Mouse (Mus musculus) left cerebral cortex, adult 18-20 months (tissue): ENCODE measurements at regions not wholly inside any gene's neighbourhood (a gene's known extent, or its start where the extent isn't known, plus 50 kb on each side); places are given as distances from the start of the nearest gene placed in this dataset.
A peak's percentile ranks its signal among the peaks of the same experiment; 100 is the strongest.

ENCODE experiments used
- DNase-seq, 2 experiments: peaks; one replicate each; pipeline ENCODE4 v3.0.0; 2021 to 2022; ENCODE audit warnings: low spot score in 2 of 2, mixed read lengths in 1 of 2

DNA sequence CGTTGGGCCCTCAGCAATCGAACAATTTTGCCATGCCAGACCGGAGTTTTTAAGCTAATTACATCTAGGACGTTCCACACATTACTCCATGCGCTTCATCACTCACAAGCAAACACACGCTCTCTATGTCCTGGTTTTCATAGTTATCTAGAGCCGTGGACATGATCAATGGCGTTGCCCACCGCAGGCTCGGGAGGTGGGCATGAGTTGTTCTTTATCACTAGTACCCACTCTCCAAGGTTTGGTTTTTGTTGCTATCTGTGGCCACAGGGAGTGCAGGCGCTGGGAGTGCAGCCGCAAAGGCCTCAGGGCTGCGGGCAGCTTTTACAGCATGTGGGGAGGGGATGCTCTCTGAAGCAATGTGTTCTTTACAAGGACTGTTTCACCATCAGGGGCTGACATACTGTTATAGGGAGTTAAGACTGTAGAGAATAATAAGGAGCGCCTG lies 226.8 kb downstream of the Ankrd50 start:
- DNase-seq = no peak

DNA sequence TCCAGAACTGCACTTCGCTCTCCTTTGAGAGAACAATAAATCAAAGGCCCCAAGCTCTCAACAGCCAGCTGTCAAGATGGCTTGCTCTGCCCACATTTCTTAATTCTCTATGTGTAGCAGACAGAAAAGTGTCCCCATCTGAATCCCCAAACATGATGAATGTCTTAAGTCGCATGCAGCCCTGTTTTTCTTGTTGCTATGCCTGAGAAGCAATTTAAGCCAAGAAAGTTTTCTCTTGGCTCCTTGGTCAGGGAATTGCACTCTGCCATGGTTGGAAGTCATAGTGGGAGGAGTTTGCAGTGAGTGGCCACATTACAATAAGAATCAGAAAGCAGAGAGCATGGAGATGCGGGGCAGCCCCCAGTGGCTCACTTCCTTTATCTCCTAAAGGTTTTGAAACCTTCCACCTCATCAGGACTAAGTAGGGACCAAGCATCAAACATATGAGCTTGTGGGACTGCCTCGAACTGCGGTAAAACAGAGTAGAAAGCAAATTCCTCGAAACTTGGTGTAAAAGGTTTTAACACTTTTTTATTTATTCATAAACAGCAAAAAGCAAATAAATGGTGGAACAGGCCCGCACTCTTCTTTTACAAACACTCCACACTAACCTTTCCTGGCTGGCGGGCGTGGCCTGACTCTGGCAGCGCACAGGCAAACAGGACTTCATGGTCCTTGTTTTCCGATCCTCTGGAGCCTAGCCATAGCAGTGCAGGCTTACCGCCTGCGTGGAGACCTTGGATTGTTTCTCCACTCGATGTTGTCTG lies 227.4 kb downstream of the Ankrd50 start:
- no peak for DNase-seq

DNA sequence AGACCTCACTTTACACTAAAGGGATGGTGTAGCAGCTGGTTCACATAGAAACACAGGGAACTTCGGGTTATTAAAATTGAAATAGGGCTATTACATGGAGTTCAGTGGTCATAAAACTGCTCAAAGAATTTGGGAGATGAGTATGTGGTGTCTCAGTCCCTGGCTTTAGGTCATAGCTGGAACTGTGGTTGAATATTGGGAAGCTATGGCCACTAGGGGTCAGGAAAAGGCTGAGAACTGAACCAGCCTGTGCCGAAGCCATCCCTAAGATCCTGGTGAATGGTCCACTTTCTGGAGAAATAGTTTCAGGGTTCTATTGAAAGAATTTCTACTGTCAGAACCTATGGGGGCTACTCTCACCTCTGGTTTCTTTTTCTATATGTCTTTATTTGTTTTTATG lies 229.0 kb downstream of the Ankrd50 start:
- DNase-seq = peak; percentile 54 to 59

DNA sequence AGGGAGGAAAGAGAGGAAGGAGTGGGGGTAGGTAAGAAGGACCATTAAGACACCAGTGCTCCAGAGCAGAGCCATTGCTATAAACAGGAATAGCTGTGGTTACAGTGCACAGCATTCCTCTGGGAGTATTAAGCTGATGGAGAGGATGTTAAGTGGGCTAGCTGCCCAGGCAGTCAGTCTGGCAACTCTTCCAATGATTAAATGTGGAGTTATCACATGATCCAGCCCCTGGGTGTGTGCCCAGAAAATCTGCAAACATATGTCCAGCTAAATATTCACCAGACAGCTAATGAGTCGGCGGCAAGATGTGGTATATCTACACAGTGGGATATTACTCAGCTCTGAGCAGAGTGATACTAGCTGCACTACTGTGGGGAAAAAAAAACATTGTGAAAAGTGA lies 229.7 kb downstream of the Ankrd50 start:
- DNase-seq = peak; percentile 29 to 45

DNA sequence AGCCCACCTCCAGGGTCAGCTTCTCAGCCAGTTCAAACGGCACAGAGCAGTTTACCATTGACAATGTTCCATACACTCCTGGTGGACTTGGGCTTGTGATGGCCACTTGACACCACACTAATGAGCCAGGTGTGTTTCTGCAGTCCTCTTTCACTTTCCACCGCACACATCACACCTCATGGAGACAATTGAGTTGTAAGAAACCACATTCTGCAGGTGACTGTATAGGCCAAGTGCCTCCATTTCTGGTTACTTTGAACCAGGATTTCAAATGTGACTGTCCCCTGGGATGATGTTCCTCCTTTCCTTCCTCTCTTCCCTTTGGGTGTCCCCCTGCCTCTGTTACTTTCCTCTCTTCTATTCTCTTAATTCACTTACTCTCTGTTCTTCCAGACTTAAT lies 233.1 kb downstream of the Ankrd50 start:
- DNase-seq = no peak

DNA sequence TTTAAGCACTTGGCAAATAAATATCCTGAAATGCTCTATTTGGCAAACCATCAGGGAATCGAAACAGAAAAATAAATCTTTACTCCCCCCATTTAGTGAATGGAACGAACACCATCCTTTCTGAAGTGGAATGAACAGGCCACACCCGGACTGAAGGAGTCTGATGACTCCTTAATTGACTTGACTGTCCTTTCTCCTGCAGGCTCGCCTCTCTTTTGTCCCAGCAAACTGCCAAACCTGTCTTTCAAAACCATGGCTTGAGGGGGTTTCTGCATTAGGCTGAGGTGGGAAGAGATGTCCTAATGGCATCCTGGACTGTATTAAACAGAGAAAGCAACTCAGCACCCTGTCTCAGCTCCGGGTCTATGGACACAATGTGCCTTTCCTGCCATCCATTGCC lies 234.1 kb downstream of the Ankrd50 start:
- no peak for DNase-seq

GRCm38 (mm10) chr3:38248941-38249340 lies 235.7 kb downstream of the Ankrd50 start:
- DNase-seq = no peak

GRCm38 (mm10) chr3:38246439-38246838 lies 238.2 kb downstream of the Ankrd50 start:
- DNase-seq = no peak

- no peak for DNase-seq
Measured at GRCm38 (mm10) chr3:38243209-38243608, 241.4 kb downstream of the Ankrd50 start.

DNA sequence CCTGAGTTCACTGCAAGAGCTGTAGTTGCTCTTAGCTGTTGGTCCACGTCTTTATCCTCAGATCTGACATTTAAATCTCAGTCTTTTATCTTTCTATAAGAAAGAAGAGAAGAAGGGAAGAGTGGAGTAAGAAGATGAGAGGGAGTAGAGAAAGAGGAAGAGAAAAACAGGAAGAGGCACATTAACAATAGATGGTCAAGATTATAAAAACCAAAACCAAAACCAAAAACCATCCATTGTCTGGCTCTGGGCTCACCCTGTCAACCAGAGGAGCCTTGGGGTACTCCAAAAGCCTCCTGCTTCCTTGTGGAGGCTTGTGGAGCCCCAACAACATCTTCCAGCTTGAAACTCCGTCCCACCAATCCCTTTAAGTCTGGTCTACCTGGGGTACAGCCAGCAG lies 247.0 kb downstream of the Ankrd50 start:
- no peak for DNase-seq

- DNase-seq = no peak
Measured at GRCm38 (mm10) chr3:38235736-38236083, 248.9 kb downstream of the Ankrd50 start.

DNA sequence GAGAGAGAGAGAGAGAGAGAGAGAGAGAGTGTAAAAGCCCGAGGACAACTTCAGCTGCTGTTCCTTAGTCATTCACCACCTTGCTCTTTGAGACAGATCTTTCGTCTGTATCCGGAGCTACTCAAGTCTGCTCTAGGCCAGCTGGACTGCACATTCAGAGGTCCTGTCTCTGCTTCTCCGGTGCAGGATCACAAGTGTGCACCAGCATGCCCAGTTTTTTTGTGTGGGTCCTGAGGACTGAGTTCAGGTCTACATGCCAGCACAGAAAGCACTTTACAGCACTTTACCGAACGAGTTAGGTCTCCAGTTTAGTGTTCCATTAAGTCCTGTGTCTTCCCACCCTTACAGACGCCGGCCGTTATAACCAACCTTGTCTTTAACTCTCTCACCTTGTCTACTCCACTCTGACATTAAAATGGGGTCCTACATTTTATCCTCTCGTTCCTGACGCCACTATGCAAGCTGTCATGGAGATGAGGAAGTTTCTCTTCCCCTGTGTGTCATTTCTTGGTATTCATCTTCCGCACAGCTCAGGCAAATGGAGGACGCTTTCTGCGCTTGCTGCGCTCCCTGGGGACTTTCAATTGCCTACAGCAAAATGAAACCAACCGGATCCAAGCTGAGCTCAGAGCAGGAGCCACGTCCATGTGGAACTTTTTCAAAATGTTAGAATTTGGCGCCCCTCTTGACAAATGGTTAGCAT lies 249.5 kb downstream of the Ankrd50 start:
- DNase-seq = no peak

DNA sequence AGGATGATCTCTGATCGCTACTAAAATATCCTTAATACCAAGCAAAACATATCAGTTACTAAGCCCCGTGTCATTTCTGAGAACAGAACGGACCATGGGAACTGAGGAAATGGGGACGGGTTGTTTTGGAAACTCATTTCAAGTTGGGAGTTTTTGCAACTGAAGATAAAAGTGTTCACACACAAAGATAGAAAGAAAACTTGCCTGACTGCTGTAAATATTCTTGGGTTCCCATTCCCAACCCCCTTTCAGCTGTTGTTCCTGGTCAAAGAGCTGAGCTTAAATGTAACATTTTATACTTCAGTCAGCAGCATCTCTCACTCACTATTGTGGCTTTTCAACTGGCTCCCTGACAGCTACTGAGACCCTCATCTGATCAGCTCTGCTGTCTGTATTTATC lies 250.1 kb downstream of the Ankrd50 start:
- DNase-seq = no peak

DNA sequence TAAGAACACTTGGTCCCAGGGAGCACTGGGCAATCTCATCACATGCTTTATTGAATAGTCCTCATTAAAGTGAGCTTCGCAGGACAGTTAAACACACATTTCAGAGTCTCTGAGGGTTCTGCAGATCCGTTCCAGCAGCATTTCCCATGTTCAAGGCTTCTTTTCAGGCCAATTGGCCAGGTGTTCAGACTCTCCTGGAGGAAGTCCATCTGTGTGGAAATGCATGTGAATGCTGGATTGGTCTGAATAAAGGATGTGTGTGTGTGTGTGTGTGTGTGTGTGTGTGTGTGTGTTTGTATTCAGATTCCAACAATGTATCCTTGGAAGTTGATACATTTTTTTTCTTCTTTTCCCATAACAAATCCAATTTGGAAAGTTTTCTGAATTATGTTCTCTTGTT lies 250.6 kb downstream of the Ankrd50 start:
- no peak for DNase-seq

GRCm38 (mm10) chr3:38233091-38233490 lies 251.6 kb downstream of the Ankrd50 start:
- DNase-seq = no peak

DNA sequence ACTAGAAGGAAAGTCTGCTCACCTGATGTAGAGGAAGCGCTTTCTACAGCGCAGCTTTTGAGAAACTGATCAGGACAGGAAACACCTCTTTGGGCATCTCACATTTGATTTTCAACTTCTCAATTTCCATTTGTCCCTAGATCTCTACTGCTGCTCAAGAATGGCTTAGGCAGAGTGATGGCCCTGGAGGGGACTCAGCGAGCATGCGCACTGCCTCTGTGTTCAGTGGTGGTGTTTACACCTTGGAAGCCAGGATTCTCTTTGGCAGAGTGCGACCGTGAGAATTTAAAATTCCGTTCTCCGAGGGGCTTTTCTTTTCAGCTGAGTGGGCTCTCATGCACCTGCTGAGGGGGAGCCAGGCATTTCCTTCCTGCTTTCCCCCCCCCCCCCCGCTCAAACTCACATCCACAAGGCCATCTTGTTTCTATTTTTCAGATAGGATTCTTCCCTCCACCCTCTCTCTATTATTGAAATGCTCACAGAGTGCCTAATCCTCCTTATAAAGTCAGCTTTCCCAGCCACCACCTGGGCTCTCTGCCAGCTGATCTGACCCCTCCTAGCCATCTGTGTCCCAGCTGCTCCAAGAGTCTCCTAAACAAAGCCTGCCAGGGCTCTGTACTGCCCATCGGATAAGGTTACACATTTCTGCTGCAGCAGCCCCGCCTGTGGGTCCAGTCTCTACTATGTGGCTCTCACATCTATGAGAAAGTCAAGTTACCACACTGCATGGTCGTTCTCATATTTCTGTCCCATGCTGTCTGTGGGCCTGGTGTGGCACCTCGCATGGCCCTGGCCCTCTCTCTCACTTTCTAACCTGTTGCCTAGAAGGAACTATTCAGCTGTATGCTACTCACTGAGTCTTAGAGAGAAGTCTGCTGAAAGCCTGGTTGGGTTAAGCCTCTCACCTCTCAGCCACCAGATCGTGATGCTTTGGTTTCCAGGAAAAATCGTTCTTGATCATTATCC lies 252.2 kb downstream of the Ankrd50 start:
- DNase-seq = no peak

- no peak for DNase-seq
Measured at GRCm38 (mm10) chr3:38231506-38231905, 253.1 kb downstream of the Ankrd50 start.

GRCm38 (mm10) chr3:38230796-38231195 lies 253.8 kb downstream of the Ankrd50 start:
- DNase-seq = no peak

DNA sequence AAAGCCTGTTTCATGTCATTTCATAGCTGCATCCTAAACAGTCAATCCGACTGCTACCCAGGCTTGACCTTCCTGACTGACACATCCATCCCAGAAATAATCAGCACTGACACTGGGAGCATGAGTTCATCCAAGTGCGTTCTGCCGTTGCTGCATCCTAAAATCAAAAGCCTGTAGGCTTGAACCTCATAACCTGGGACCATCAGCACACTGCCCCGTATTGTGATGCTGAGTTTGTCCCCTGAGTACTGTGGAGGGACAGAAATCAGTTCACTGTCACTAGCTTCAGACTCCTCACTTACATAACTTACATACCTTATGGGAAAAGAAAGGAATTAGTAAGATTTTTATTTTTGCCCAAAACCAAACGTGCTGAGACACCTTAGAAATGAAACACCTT lies 255.0 kb downstream of the Ankrd50 start:
- DNase-seq = no peak

- peak in 1 of 2 experiments; percentile 10 for DNase-seq
Measured at GRCm38 (mm10) chr3:38229051-38229450, 255.6 kb downstream of the Ankrd50 start.

DNA sequence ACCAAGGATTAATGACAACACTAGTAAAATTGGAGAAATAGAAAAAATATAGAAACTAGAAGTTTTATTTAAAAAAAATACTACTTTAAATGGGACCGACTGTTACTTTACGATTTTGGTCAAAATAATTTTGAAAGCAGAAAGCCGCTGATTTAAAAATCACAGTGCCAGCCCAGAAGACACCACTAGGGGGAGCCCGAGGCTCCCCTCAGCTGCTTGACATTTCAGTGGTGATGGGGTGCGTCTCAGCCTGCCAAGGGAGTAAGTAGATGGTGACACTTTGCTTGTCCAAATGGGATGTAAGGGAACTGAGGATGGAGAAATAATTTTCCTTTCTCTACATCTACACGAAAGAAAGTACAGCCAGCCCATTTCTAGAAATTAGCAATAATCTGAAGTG lies 257.0 kb downstream of the Ankrd50 start:
- peak; percentile 60 to 66 for DNase-seq

- DNase-seq = no peak
Measured at GRCm38 (mm10) chr3:38227121-38227520, 257.5 kb downstream of the Ankrd50 start.
